Mouse (Mus musculus) forebrain, postnatal 0 days (tissue): ENCODE results near the gene Slc6a11. TPM values are rescaled to one million over a fixed set of nuclear protein-coding genes. Genes with fewer than 3 reads are reported as not detected.

Experiments used
- ATAC-seq: fragments of 200-750 bp; cut with Nextera tagmentation; 2 replicates; pipeline ENCODE4 v1.8.0; 2017; ENCODE audit warnings: mild to moderate bottlenecking, moderate library complexity
- DNase-seq: peaks from one replicate; pipeline ENCODE4 v3.0.0-alpha.2; 2015
- H3K27ac ChIP-seq: fragments of 300-500 bp; sonication (generic); 2 replicates; pipeline ENCODE4 v1.5.1; 2014; ENCODE audit warnings: low read depth, mild to moderate bottlenecking, antibody characterized with exemption, low read length, moderate library complexity, mixed read lengths
- H3K27me3 ChIP-seq: fragments of 300-500 bp; sonication (generic); 2 replicates; pipeline ENCODE4 v1.6.1; 2014; ENCODE audit warnings: mild to moderate bottlenecking, low read length, mixed read lengths; ENCODE audit not compliant: insufficient read depth
- H3K36me3 ChIP-seq: fragments of 300-500 bp; sonication (generic); 2 replicates; pipeline ENCODE4 v1.6.1; 2014; ENCODE audit warnings: mild to moderate bottlenecking, moderate library complexity; ENCODE audit not compliant: insufficient read depth
- H3K4me1 ChIP-seq: fragments of 300-500 bp; sonication (generic); 2 replicates; pipeline ENCODE4 v1.6.1; 2014; ENCODE audit warnings: antibody characterized with exemption; ENCODE audit not compliant: insufficient read depth
- H3K4me2 ChIP-seq: fragments of 300-500 bp; sonication (generic); 2 replicates; pipeline ENCODE4 v1.6.1; 2014; ENCODE audit warnings: low read depth, mild to moderate bottlenecking, moderate library complexity
- H3K4me3 ChIP-seq: fragments of 300-500 bp; sonication (generic); 2 replicates; pipeline ENCODE4 v1.5.1; 2014; ENCODE audit warnings: low read depth, low read length, mixed read lengths
- H3K9ac ChIP-seq: fragments of 300-500 bp; sonication (generic); 2 replicates; pipeline ENCODE4 v1.6.1; 2014; ENCODE audit warnings: mild to moderate bottlenecking
- H3K9me3 ChIP-seq: fragments of 300-500 bp; sonication (generic); 2 replicates; pipeline ENCODE4 v1.6.1; 2016; ENCODE audit warnings: low read length
- CTCF ChIP-seq: sonication (generic); IDR thresholded peaks from 2 replicates; pipeline ENCODE4 v1.5.1; 2016; ENCODE audit warnings: antibody characterized with exemption, control low read depth, low read depth
- WGBS: fragments of 180-500 bp; shearing (Covaris S2); extraction: QIAGEN DNeasy Blood & Tissue Kit; methylation state at CpG from one replicate; pipeline ENCODE4 v1.1.7; 2014; 5-methylcytosine and 5-hydroxymethylcytosine counted together
- polyA plus RNA-seq: library from polyadenylated mRNA; unstranded; fragments of >200 nt; fragmentation: Nextera tagmentation; extraction: Ambion mirVana; gene quantifications from 2 replicates; pipeline ENCODE4 v1.2.1, GENCODE M21; 2015
- total RNA-seq: library from RNA; depleted of rRNA; stranded (reverse); fragments of >200 nt; gene quantifications from 2 replicates; pipeline ENCODE4 v1.2.3, GENCODE M21; 2014; rRNA removed

The Slc6a11 gene
- total and polyA plus RNA-seq, 2 experiments from 2014 or later: 62.9 to 86.9 TPM

DNA sequence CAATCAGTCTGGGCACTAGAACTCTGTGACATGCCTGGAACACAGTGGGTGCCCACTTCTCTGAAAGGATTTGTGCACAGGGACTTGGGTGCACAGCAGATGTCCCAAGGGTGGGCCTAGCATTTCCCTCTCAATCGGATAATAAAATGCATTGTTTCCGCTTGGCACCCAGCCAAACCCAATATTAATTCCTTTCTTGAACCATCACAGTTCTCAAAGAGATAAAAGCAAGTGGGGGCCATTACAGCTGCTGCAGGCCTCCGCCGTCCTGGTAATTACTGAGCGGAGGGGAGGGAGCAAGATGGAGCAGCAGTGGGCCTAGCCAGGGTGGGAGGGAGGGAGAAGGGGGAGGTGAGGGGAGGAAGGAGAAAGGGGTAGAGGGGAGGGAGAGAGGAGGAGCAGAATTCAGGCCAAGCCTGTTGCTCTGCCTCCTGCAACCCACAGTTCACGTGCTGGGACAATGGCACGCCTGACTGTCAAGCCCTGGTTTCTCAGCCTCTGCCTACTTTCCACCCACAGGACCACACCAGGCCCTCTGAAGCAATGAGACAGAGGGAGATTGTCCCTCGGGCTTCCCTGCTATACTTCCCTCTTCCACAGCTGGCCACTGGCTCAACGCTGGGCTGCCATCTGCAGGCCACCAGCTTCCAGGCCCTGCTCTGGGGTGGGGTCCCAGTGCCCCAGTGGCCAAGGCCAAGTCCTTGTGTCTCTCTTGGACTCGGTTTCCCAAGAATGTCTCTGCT, 166.4 kb downstream of the Slc6a11 start:
- Histone ChIP-seq H3K4me1 (peaks cover 41% of the 10 kb centered on the region), H3K9ac (0 out of 2 replicates have a peak overlapping the region, but pooled peaks have one; percentile 14), H3K9me3 (no peaks in the 10 kb centered on the region), H3K36me3 (peaks cover 16% of the 10 kb centered on the region), H3K27me3 (no peaks in the 10 kb centered on the region), H3K4me3 (no peak overlapping the region), H3K4me2 (no peak overlapping the region), H3K27ac (peak overlapping the region; percentile 77)
- 28% methylated on average over 10 of the region's 10 CpGs for WGBS
- ATAC-seq (peak; percentile 86), DNase-seq (peak; percentile 74)
- 0 out of 2 replicates have a peak, but pooled peaks have one; percentile 38 for TF ChIP-seq CTCF

Other genes with a start within 250 kb of the Slc6a11 start
- 59.4 and 65.1 TPM in 2 replicates for gene Atp2b2, start 88.6 kb upstream of the Slc6a11 start, total RNA-seq
- 24.2 and 37.8 TPM in 2 replicates for gene Atp2b2, start 88.6 kb upstream of the Slc6a11 start, polyA plus RNA-seq
- gene Slc6a1, start 151.4 kb downstream of the Slc6a11 start, total RNA-seq: 221 and 302 TPM in 2 replicates
- gene Slc6a1, start 151.4 kb downstream of the Slc6a11 start, polyA plus RNA-seq: 105 and 152 TPM in 2 replicates